In the genomic region with DNA sequence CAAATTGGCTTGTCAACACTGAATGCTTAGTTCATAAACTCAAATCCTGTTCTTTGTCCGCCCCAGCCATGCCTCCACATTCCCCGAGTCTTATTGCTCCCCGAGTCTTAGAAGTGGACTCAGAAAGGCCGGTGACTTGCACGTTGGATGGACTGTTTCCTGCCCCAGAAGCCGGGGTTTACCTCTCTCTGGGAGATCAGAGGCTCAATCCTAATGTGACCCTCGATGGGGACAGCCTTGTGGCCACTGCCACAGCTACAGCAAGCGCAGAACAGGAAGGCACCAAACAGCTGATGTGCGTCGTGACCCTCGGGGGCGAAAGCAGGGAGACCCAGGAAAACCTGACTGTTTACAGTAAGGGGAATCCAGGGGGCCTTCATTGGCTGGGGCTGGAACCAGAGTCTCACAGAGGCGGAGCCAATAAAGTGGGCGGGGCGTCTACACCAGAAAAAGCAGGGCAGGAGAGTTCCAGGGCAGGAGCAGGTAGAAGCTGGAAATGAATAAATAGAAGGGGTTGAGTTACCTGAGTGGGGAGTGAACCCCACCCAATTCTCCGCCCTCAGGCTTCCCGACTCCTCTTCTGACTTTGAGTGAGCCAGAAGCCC, we compare ENCODE assay signal across 10 mouse cellular contexts. TPM values are rescaled to one million over a fixed set of nuclear protein-coding genes. Genes with fewer than 3 reads are reported as not detected.
A peak's percentile ranks its signal among the peaks of the same experiment; 100 is the strongest.
DNase-seq lines count a peak whose midpoint lies in the region; ATAC-seq and TF ChIP-seq lines count a peak whose summit lies in the region.
"Had no signal": no experiment of that assay in that cellular context is flagged by ENCODE, and none has a peak within 500 bp of the region (broad histone marks: within the 10 kb centered on the region; RNA-seq: fewer than 3 reads in every experiment).

No protein-coding gene starts in this region.

- no peak for ATAC-seq in liver, postnatal 0 days
- no peak for ATAC-seq in neural tube, embryonic 15.5 days (ENCODE audit: low FRiP score)
- ATAC-seq in megakaryocyte-erythroid progenitor cell, adult 5-6 weeks (replicated peaks; ENCODE audit: low FRiP score, low TSS enrichment, poor library complexity, severe bottlenecking), result no peak

- H3K4me3 ChIP-seq in liver, postnatal 0 days (ENCODE audit: low read depth, low read length), result no peak overlapping the region
- H3K4me3 ChIP-seq in neural tube, embryonic 15.5 days (replicated peaks), result 0 out of 2 replicates have a peak overlapping the region, but pooled peaks have one; percentile 51

- TF ChIP-seq EP300 in liver, postnatal 0 days (IDR thresholded peaks at IDR 0.05; ENCODE audit: low read depth), result no peak

- 6% methylated on average over 17 of the region's 17 CpGs for WGBS in liver, postnatal 0 days (ENCODE audit: insufficient replicate concordance)
- WGBS in neural tube, embryonic 15.5 days, result 4% methylated on average over 17 of the region's 17 CpGs

- no peak overlapping the region for H3K4me2 ChIP-seq in liver, postnatal 0 days (ENCODE audit: low read depth, low read length)
- H3K4me2 ChIP-seq in neural tube, embryonic 15.5 days, result peak overlapping the region; percentile 85

- no peaks in the 10 kb centered on the region for H3K9me3 ChIP-seq in liver, postnatal 0 days (ENCODE audit: low read length)
- no peaks in the 10 kb centered on the region for H3K9me3 ChIP-seq in neural tube, embryonic 15.5 days (replicated peaks)

- H3K9ac ChIP-seq in liver, postnatal 0 days (replicated peaks), result no peak overlapping the region
- no peak overlapping the region for H3K9ac ChIP-seq in neural tube, embryonic 15.5 days (replicated peaks)

- no peak overlapping the region for H3K27ac ChIP-seq in liver, postnatal 0 days (ENCODE audit: low read depth)
- no peak overlapping the region for H3K27ac ChIP-seq in neural tube, embryonic 15.5 days (replicated peaks)

- peaks cover 80% of the 10 kb centered on the region for H3K27me3 ChIP-seq in liver, postnatal 0 days (ENCODE audit: insufficient read depth, low read length)
- peaks cover 84% of the 10 kb centered on the region for H3K27me3 ChIP-seq in neural tube, embryonic 15.5 days (replicated peaks)

- no peak for TF ChIP-seq CTCF in liver, postnatal 0 days (IDR thresholded peaks at IDR 0.05; ENCODE audit: low read depth)

- no peaks in the 10 kb centered on the region for H3K36me3 ChIP-seq in liver, postnatal 0 days (replicated peaks; ENCODE audit: insufficient read depth, low read length)
- H3K36me3 ChIP-seq in neural tube, embryonic 15.5 days, result no peaks in the 10 kb centered on the region

- H3K4me1 ChIP-seq in liver, postnatal 0 days (ENCODE audit: insufficient read depth), result peaks cover 53% of the 10 kb centered on the region
- peaks cover 79% of the 10 kb centered on the region for H3K4me1 ChIP-seq in neural tube, embryonic 15.5 days

- peak; percentile 53 for DNase-seq in embryo, embryonic 11 days
- no peak for DNase-seq in embryo, embryonic 10 days (ENCODE audit: low spot score)
- peak; percentile 62 for DNase-seq in liver
- DNase-seq in liver, postnatal 0 days, result no peak
- peak; percentile 64 for DNase-seq in induced T-regulatory cell, adult 2 months (ENCODE audit: low read depth)
- no peak for DNase-seq in lung, postnatal 36 days
- DNase-seq: gastrocnemius, postnatal 25 days had no signal

RNA-seq across cellular contexts. Expression of a gene that starts 2.7 kb away (rescaled TPM):
- polyA plus RNA-seq in liver, postnatal 0 days (2015; fragmentation: Nextera tagmentation; extraction: Ambion mirVana), result 0.05 and 0.08 TPM in 2 replicates
- 1.8 and 2.0 TPM in 2 replicates for polyA plus RNA-seq in neural tube, embryonic 15.5 days (2015; fragmentation: Nextera tagmentation; extraction: Ambion mirVana)
- total RNA-seq in megakaryocyte-erythroid progenitor cell, adult 5-6 weeks (2014; fragmentation: Nextera tagmentation), result 1.1 and 1.2 TPM in 2 replicates
- total RNA-seq in megakaryocyte-erythroid progenitor cell, adult 5-6 weeks (2017), result 0.05 and 0.27 TPM in 2 replicates
- total RNA-seq: gastrocnemius, postnatal 25 days had no signal

RNA-seq across cellular contexts. Expression of a gene that starts 5.4 kb away (rescaled TPM):
- 57.7 and 58.5 TPM in 2 replicates for polyA plus RNA-seq in liver, postnatal 0 days (2015; fragmentation: Nextera tagmentation; extraction: Ambion mirVana)
- polyA plus RNA-seq in neural tube, embryonic 15.5 days (2015; fragmentation: Nextera tagmentation; extraction: Ambion mirVana), result 0.54 TPM in 1 of 2 replicates, not detected in the other
- 34.3 and 38.9 TPM in 2 replicates for total RNA-seq in megakaryocyte-erythroid progenitor cell, adult 5-6 weeks (2014; fragmentation: Nextera tagmentation)
- 16.3 and 40.0 TPM in 2 replicates for total RNA-seq in megakaryocyte-erythroid progenitor cell, adult 5-6 weeks (2017)

RNA-seq across cellular contexts. Expression of a gene that starts 18.8 kb away (rescaled TPM):
- polyA plus RNA-seq in liver, postnatal 0 days (2015; fragmentation: Nextera tagmentation; extraction: Ambion mirVana), result 12.7 and 13.6 TPM in 2 replicates
- 4.2 and 16.9 TPM in 2 replicates for polyA plus RNA-seq in neural tube, embryonic 15.5 days (2015; fragmentation: Nextera tagmentation; extraction: Ambion mirVana)
- 1.9 and 3.4 TPM in 2 replicates for total RNA-seq in megakaryocyte-erythroid progenitor cell, adult 5-6 weeks (2014; fragmentation: Nextera tagmentation)
- total RNA-seq in megakaryocyte-erythroid progenitor cell, adult 5-6 weeks (2017), result 3.6 TPM in 2 replicates

RNA-seq across cellular contexts. Expression of a gene that starts 32.0 kb away (rescaled TPM):
- polyA plus RNA-seq in liver, postnatal 0 days (2015; fragmentation: Nextera tagmentation; extraction: Ambion mirVana), result 54.6 and 55.0 TPM in 2 replicates
- 114 and 123 TPM in 2 replicates for polyA plus RNA-seq in neural tube, embryonic 15.5 days (2015; fragmentation: Nextera tagmentation; extraction: Ambion mirVana)
- 66.2 and 78.8 TPM in 2 replicates for total RNA-seq in megakaryocyte-erythroid progenitor cell, adult 5-6 weeks (2014; fragmentation: Nextera tagmentation)
- 23.7 and 43.3 TPM in 2 replicates for total RNA-seq in megakaryocyte-erythroid progenitor cell, adult 5-6 weeks (2017)

RNA-seq across cellular contexts. Expression of a gene that starts 32.3 kb away (rescaled TPM):
- 0.51 TPM in 1 of 2 replicates, not detected in the other for polyA plus RNA-seq in liver, postnatal 0 days (2015; fragmentation: Nextera tagmentation; extraction: Ambion mirVana)
- polyA plus RNA-seq in neural tube, embryonic 15.5 days (2015; fragmentation: Nextera tagmentation; extraction: Ambion mirVana), result 1.00 and 1.6 TPM in 2 replicates
- 10.2 TPM in 1 of 2 replicates, not detected in the other for total RNA-seq in megakaryocyte-erythroid progenitor cell, adult 5-6 weeks (2014; fragmentation: Nextera tagmentation)
- 1.7 TPM in 1 of 2 replicates, not detected in the other for total RNA-seq in megakaryocyte-erythroid progenitor cell, adult 5-6 weeks (2017)
- total RNA-seq: gastrocnemius, postnatal 25 days; layer of hippocampus, postnatal 36 days had no signal

Comparison
In these comparisons a context has a peak if more than half of its experiments do, and no peak if none do; other contexts are left out.
1. DNase-seq: peak in embryo, embryonic 11 days (single experiment), liver (single experiment) and induced T-regulatory cell, adult 2 months (single experiment); none in embryo, embryonic 10 days (single experiment), liver, postnatal 0 days (single experiment) and lung, postnatal 36 days (single experiment).
2. RNA of a gene that starts 5.4 kb away (polyA plus RNA-seq): 57.7 to 58.5 TPM in liver, postnatal 0 days; 0.54 TPM in neural tube, embryonic 15.5 days; every median in the first group is over 10 times any median in the second.